Mouse (Mus musculus) cortical plate, adult 2 months (tissue): ENCODE measurements around the gene Lsm4. TPM values are rescaled to one million over a fixed set of nuclear protein-coding genes. Genes with fewer than 3 reads are reported as not detected.

Experiments used
- H3K27ac ChIP-seq: fragments of 200-500 bp; 2 replicates; pipeline ENCODE4 v1.5.1; 2012; ENCODE audit warnings: low read length, control low read depth, inconsistent platforms; ENCODE audit not compliant: insufficient read depth
- H3K4me1 ChIP-seq: fragments of 200-500 bp; 2 replicates; pipeline ENCODE4 v1.6.1; 2011; ENCODE audit warnings: low read length; ENCODE audit not compliant: control insufficient read depth, insufficient read depth
- H3K4me3 ChIP-seq: fragments of 200-500 bp; 2 replicates; pipeline ENCODE4 v1.5.1; 2011; ENCODE audit warnings: mild to moderate bottlenecking, low read length, control low read depth; ENCODE audit not compliant: insufficient read depth
- CTCF ChIP-seq: fragments of 200-500 bp; IDR thresholded peaks from 2 replicates; pipeline ENCODE4 v1.5.1; 2011; ENCODE audit warnings: mild to moderate bottlenecking, control low read depth, low read length; ENCODE audit not compliant: insufficient read depth; ENCODE audit errors: extremely low read depth
- POLR2A ChIP-seq: fragments of 200-500 bp; IDR thresholded peaks from 2 replicates; pipeline ENCODE4 v1.6.1; 2011; ENCODE audit warnings: mild to moderate bottlenecking, low read length, control low read depth; ENCODE audit not compliant: insufficient read depth; ENCODE audit errors: extremely low read depth
- polyA plus RNA-seq: library from polyadenylated mRNA; depleted of rRNA; stranded (reverse); fragments of >200 nt; gene quantifications from 2 replicates; pipeline ENCODE4 v1.2.3, GENCODE M21; 2012; rRNA removed

Lsm4 gene
- polyA plus RNA-seq, 1 experiment: 100 TPM

GRCm38 (mm10) chr8:70719796-70720270 is 46.8 kb downstream of the Lsm4 start:
- TF ChIP-seq CTCF (no peak), POLR2A (no peak)
- no peaks in the 10 kb centered on the region for H3K4me1 ChIP-seq
- H3K4me3 ChIP-seq: no peak overlapping the region
- H3K27ac ChIP-seq: no peak overlapping the region

GRCm38 (mm10) chr8:70720739-70721138 is 47.7 kb downstream of the Lsm4 start:
- H3K4me1 ChIP-seq: no peaks in the 10 kb centered on the region
- TF ChIP-seq CTCF: peak; percentile 92
- TF ChIP-seq POLR2A: no peak
- H3K4me3 ChIP-seq: no peak overlapping the region
- no peak overlapping the region for H3K27ac ChIP-seq

- TF ChIP-seq CTCF (no peak), POLR2A (no peak)
- Histone ChIP-seq H3K4me3 (no peak overlapping the region), H3K27ac (no peak overlapping the region), H3K4me1 (no peaks in the 10 kb centered on the region)
These were observed 48.6 kb downstream of the Lsm4 start for GRCm38 (mm10) chr8:70721601-70722000.

- Histone ChIP-seq H3K4me1 (no peaks in the 10 kb centered on the region), H3K27ac (no peak within 1 kb of the TSS), H3K4me3 (no peak within 1 kb of the TSS)
- TF ChIP-seq CTCF: no peak
- no peak for TF ChIP-seq POLR2A
These were observed 50.6 kb downstream of the Lsm4 start, which contains the start of gene Pde4c for GRCm38 (mm10) chr8:70723486-70724210. TSS of gene Pde4c (plus strand) at chr8:70723720.

GRCm38 (mm10) chr8:70724216-70724615 is 51.2 kb downstream of the Lsm4 start:
- no peak overlapping the region for H3K27ac ChIP-seq
- no peaks in the 10 kb centered on the region for H3K4me1 ChIP-seq
- no peak for TF ChIP-seq POLR2A
- TF ChIP-seq CTCF: no peak
- H3K4me3 ChIP-seq: no peak overlapping the region

- TF ChIP-seq POLR2A: no peak
- no peak for TF ChIP-seq CTCF
- Histone ChIP-seq H3K27ac (no peak overlapping the region), H3K4me1 (no peaks in the 10 kb centered on the region), H3K4me3 (no peak overlapping the region)
These were observed 52.9 kb downstream of the Lsm4 start for GRCm38 (mm10) chr8:70725792-70726447.

GRCm38 (mm10) chr8:70726721-70727120 is 53.7 kb downstream of the Lsm4 start:
- Histone ChIP-seq H3K27ac (no peak overlapping the region), H3K4me3 (no peak overlapping the region), H3K4me1 (no peaks in the 10 kb centered on the region)
- TF ChIP-seq CTCF: no peak
- TF ChIP-seq POLR2A: no peak

Other genes with a start within 250 kb of the Lsm4 start
- 113 and 115 TPM in 2 replicates for gene Crtc1, start 233.7 kb upstream of the Lsm4 start, polyA plus RNA-seq
- 66.9 and 70.9 TPM in 2 replicates for gene Klhl26, start 196.3 kb upstream of the Lsm4 start, polyA plus RNA-seq
- 368 and 400 TPM in 2 replicates for gene Tmem59l, start 185.9 kb upstream of the Lsm4 start, polyA plus RNA-seq
- gene Crlf1, start 180.1 kb upstream of the Lsm4 start, polyA plus RNA-seq: 2.1 and 8.6 TPM in 2 replicates
- 201 and 206 TPM in 2 replicates for gene Rex1bd, start 166.5 kb upstream of the Lsm4 start, polyA plus RNA-seq
- gene Uba52, start 162.4 kb upstream of the Lsm4 start, polyA plus RNA-seq: 851 and 918 TPM in 2 replicates
- gene Fkbp8, start 145.5 kb upstream of the Lsm4 start, polyA plus RNA-seq: 592 and 612 TPM in 2 replicates
- gene Kxd1, start 145.3 kb upstream of the Lsm4 start, polyA plus RNA-seq: 61.0 and 64.4 TPM in 2 replicates
- gene Ell, start 133.8 kb upstream of the Lsm4 start, polyA plus RNA-seq: 23.8 and 23.9 TPM in 2 replicates
- 71.1 and 77.2 TPM in 2 replicates for gene Isyna1, start 78.9 kb upstream of the Lsm4 start, polyA plus RNA-seq
- 241 and 249 TPM in 2 replicates for gene Ssbp4, start 64.4 kb upstream of the Lsm4 start, polyA plus RNA-seq
- gene Lrrc25, start 57.1 kb upstream of the Lsm4 start, polyA plus RNA-seq: 1.0 and 1.4 TPM in 2 replicates
- gene Gdf15, start 40.8 kb upstream of the Lsm4 start, polyA plus RNA-seq: 0.09 and 0.19 TPM in 2 replicates
- gene Pgpep1, start 12.9 kb upstream of the Lsm4 start, polyA plus RNA-seq: 18.1 and 19.7 TPM in 2 replicates
- 223 and 226 TPM in 2 replicates for gene Jund, start 25.7 kb downstream of the Lsm4 start, polyA plus RNA-seq
- gene Iqcn, start 30.2 kb downstream of the Lsm4 start, polyA plus RNA-seq: 0.08 and 0.13 TPM in 2 replicates
- gene Gm3336, start 45.3 kb downstream of the Lsm4 start, polyA plus RNA-seq: 0.09 TPM in 1 of 2 replicates, not detected in the other
- 4.8 and 5.9 TPM in 2 replicates for gene Pde4c, start 50.5 kb downstream of the Lsm4 start, polyA plus RNA-seq
- gene Rab3a, start 81.4 kb downstream of the Lsm4 start, polyA plus RNA-seq: 1,139 and 1,160 TPM in 2 replicates
- gene Mpv17l2, start 87.7 kb downstream of the Lsm4 start, polyA plus RNA-seq: 51.6 and 59.2 TPM in 2 replicates
- gene Pik3r2, start 103.5 kb downstream of the Lsm4 start, polyA plus RNA-seq: 177 and 193 TPM in 2 replicates
- 265 and 282 TPM in 2 replicates for gene Mast3, start 131.8 kb downstream of the Lsm4 start, polyA plus RNA-seq
- gene Il12rb1, start 135.2 kb downstream of the Lsm4 start, polyA plus RNA-seq: 1.1 TPM in 2 replicates
- 31.4 and 35.1 TPM in 2 replicates for gene Arrdc2, start 166.5 kb downstream of the Lsm4 start, polyA plus RNA-seq
- gene Kcnn1, start 190.0 kb downstream of the Lsm4 start, polyA plus RNA-seq: 30.2 and 36.0 TPM in 2 replicates
- gene Ccdc124, start 200.7 kb downstream of the Lsm4 start, polyA plus RNA-seq: 176 and 182 TPM in 2 replicates
- gene Slc5a5, start 219.5 kb downstream of the Lsm4 start, polyA plus RNA-seq: 15.9 and 16.0 TPM in 2 replicates
- gene Rpl18a, start 224.2 kb downstream of the Lsm4 start, polyA plus RNA-seq: 1,503 and 1,518 TPM in 2 replicates
- gene Map1s, start 232.7 kb downstream of the Lsm4 start, polyA plus RNA-seq: 62.2 and 62.3 TPM in 2 replicates